Mouse (Mus musculus): ENCODE measurements around the gene Cdh5.

- no peak for TF ChIP-seq CTCF (IDR thresholded peaks at IDR 0.05; ENCODE audit: borderline replicate concordance, insufficient read depth, low read depth, low read length)
- no peak for TF ChIP-seq POLR2A (IDR thresholded peaks at IDR 0.05; ENCODE audit: borderline replicate concordance, insufficient read depth, low read length)
Observed at GRCm38 (mm10) chr8:104121640-104122416, 20.4 kb downstream of the Cdh5 start.
